Mouse (Mus musculus) C2C12 (cell line): ENCODE data around the gene Nfib. TPM values are rescaled to one million over a fixed set of nuclear protein-coding genes. Genes with fewer than 3 reads are reported as not detected.

Experiments used
- H3K27me3 ChIP-seq: one replicate; pipeline ENCODE4 v1.6.1; 2011; ENCODE audit not compliant: control insufficient read depth, insufficient read depth, insufficient read length
- H3K36me3 ChIP-seq: one replicate; pipeline ENCODE4 v1.6.1; 2011; ENCODE audit not compliant: control insufficient read depth, insufficient read depth
- H3K4me3 ChIP-seq: one replicate; pipeline ENCODE4 v1.5.1; 2011; ENCODE audit warnings: mild to moderate bottlenecking, control low read depth; ENCODE audit not compliant: poor library complexity, insufficient read depth, severe bottlenecking
- H3K79me2 ChIP-seq: one replicate; pipeline ENCODE4 v1.6.1; 2011; ENCODE audit not compliant: control insufficient read depth, insufficient read depth
- H3K79me3 ChIP-seq: one replicate; pipeline ENCODE4 v1.6.1; 2011; ENCODE audit warnings: low read depth, control low read depth
- H3ac ChIP-seq: one replicate; pipeline ENCODE3; 2011; ENCODE audit warnings: low read depth; ENCODE audit not compliant: control insufficient read depth, insufficient read length
- CEBPB ChIP-seq: IDR thresholded peaks from one replicate; pipeline ENCODE4 v1.6.1; 2011; ENCODE audit warnings: low read depth, mild to moderate bottlenecking, control low read depth, moderate library complexity
- CTCF ChIP-seq: IDR thresholded peaks from one replicate; pipeline ENCODE4 v1.5.1; 2011; ENCODE audit not compliant: control insufficient read depth, insufficient read depth, insufficient read length
- FOSL1 ChIP-seq: IDR thresholded peaks from one replicate; pipeline ENCODE4 v1.8.0; 2011; ENCODE audit warnings: mild to moderate bottlenecking, low read length; ENCODE audit not compliant: poor library complexity, insufficient read depth, severe bottlenecking
- MAX ChIP-seq: IDR thresholded peaks from one replicate; pipeline ENCODE4 v1.6.1; 2011; ENCODE audit warnings: mild to moderate bottlenecking, control low read depth
- MYOD1 ChIP-seq: IDR thresholded peaks from one replicate; pipeline ENCODE4 v1.6.1; 2011; ENCODE audit warnings: low read depth; ENCODE audit not compliant: control insufficient read depth, insufficient read length
- MYOG ChIP-seq: IDR thresholded peaks from one replicate; pipeline ENCODE4 v1.6.1; 2011; ENCODE audit not compliant: control insufficient read depth, insufficient read length; ENCODE audit errors: extremely low read depth
- USF1 ChIP-seq: IDR thresholded peaks from one replicate; pipeline ENCODE4 v1.6.1; 2011; ENCODE audit warnings: low read depth, mild to moderate bottlenecking, control low read depth, moderate library complexity
- polyA plus RNA-seq: library from polyadenylated mRNA; unstranded; fragments of >200 nt; fragmentation: generic; extraction: Trizol; gene quantifications from one replicate; pipeline ENCODE4 v1.2.1, GENCODE M21; 2012; ENCODE audit warnings: missing spikeins

Nfib gene
- polyA plus RNA-seq, 1 experiment, result 5.1 TPM

DNA sequence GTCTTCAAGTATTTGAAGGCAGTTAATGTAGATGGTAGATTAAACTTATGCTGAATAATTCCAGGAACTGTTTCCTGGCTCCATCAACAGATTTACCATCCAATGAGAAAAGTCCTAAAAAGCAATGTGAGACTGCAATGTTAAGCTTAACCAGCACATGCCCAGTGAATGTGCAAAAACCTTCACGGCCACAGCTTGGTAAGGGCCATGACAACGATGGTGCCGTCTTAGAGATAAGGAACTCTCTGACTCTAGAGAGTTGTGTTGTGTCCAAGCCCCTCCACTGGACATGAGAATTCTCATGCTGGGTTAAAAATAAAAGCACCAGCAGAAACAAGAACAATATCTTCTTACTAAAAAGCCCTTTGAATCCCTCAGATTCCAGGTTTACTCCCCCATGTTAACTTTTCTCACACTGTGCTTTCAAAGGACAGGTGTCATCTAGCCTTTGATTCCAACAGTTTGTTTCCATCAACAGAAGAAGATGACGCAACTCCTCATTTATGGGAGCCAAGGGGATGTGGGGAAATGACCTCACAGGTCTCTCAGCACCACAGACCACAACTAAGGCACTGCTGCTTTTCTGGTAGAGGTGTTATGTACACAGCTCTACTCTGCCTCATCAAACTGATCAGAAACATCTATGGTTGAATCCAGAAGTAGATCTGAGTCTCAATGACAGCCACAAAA is 340.7 kb downstream of the Nfib start:
- peak; percentile 54 for TF ChIP-seq MYOD1
- no peak for TF ChIP-seq USF1
- no peak for TF ChIP-seq CTCF
- peak; percentile 85 for TF ChIP-seq CEBPB
- no peak for TF ChIP-seq MYOG
- Histone ChIP-seq H3ac (no peak overlapping the region), H3K36me3 (no peaks in the 10 kb centered on the region), H3K79me3 (peaks cover 7% of the 10 kb centered on the region), H3K27me3 (no peaks in the 10 kb centered on the region), H3K79me2 (peaks cover 38% of the 10 kb centered on the region), H3K4me3 (no peak overlapping the region)

- Histone ChIP-seq H3K79me3 (peaks cover 7% of the 10 kb centered on the region), H3K36me3 (no peaks in the 10 kb centered on the region), H3K79me2 (peaks cover 37% of the 10 kb centered on the region), H3K4me3 (no peak overlapping the region), H3ac (no peak overlapping the region), H3K27me3 (no peaks in the 10 kb centered on the region)
- no peak for TF ChIP-seq MYOD1
- no peak for TF ChIP-seq CEBPB
- TF ChIP-seq MAX, result no peak
- no peak for TF ChIP-seq FOSL1
- no peak for TF ChIP-seq USF1
- TF ChIP-seq MYOG, result no peak
- TF ChIP-seq CTCF, result no peak
These were observed 341.6 kb downstream of the Nfib start for GRCm38 (mm10) chr4:82363951-82364350.

GRCm38 (mm10) chr4:82362294-82362693 is 343.3 kb downstream of the Nfib start:
- Histone ChIP-seq H3K79me3 (peaks cover 7% of the 10 kb centered on the region), H3K79me2 (peaks cover 28% of the 10 kb centered on the region), H3K27me3 (no peaks in the 10 kb centered on the region), H3ac (no peak overlapping the region), H3K36me3 (no peaks in the 10 kb centered on the region), H3K4me3 (no peak overlapping the region)
- TF ChIP-seq MAX (no peak), CEBPB (no peak), MYOD1 (no peak), USF1 (no peak), CTCF (no peak), FOSL1 (no peak), MYOG (no peak)

- no peak for TF ChIP-seq MYOG
- no peak for TF ChIP-seq CEBPB
- TF ChIP-seq CTCF, result no peak
- no peak for TF ChIP-seq MYOD1
- no peak for TF ChIP-seq USF1
- TF ChIP-seq FOSL1, result no peak
- no peak for TF ChIP-seq MAX
These were observed 345.5 kb downstream of the Nfib start for GRCm38 (mm10) chr4:82360081-82360511.

GRCm38 (mm10) chr4:82359110-82359509 is 346.4 kb downstream of the Nfib start:
- peaks cover 4% of the 10 kb centered on the region for H3K36me3 ChIP-seq
- peaks cover 17% of the 10 kb centered on the region for H3K79me2 ChIP-seq
- no peak for TF ChIP-seq FOSL1
- TF ChIP-seq MYOD1, result no peak
- TF ChIP-seq CEBPB, result no peak
- TF ChIP-seq MAX, result no peak
- no peak for TF ChIP-seq CTCF
- TF ChIP-seq MYOG, result no peak
- TF ChIP-seq USF1, result no peak
- peaks cover 7% of the 10 kb centered on the region for H3K79me3 ChIP-seq
- no peak overlapping the region for H3K4me3 ChIP-seq
- no peaks in the 10 kb centered on the region for H3K27me3 ChIP-seq
- H3ac ChIP-seq, result no peak overlapping the region

More at GRCm38 (mm10) chr4:82360081-82360511, 345.5 kb downstream of the Nfib start:
- peaks cover 7% of the 10 kb centered on the region for H3K79me3 ChIP-seq
- H3K4me3 ChIP-seq, result no peak overlapping the region
- H3K79me2 ChIP-seq, result peaks cover 27% of the 10 kb centered on the region
- H3K27me3 ChIP-seq, result no peaks in the 10 kb centered on the region
- peaks cover 4% of the 10 kb centered on the region for H3K36me3 ChIP-seq
- H3ac ChIP-seq, result no peak overlapping the region

- no peaks in the 10 kb centered on the region for H3K27me3 ChIP-seq
- no peak overlapping the region for H3ac ChIP-seq
- H3K4me3 ChIP-seq, result no peak overlapping the region
- H3K36me3 ChIP-seq, result peaks cover 44% of the 10 kb centered on the region
- H3K79me3 ChIP-seq, result no peaks in the 10 kb centered on the region
- H3K79me2 ChIP-seq, result no peaks in the 10 kb centered on the region
- no peak for TF ChIP-seq USF1
- no peak for TF ChIP-seq FOSL1
- TF ChIP-seq CEBPB, result no peak
- no peak for TF ChIP-seq CTCF
- TF ChIP-seq MYOG, result no peak
- no peak for TF ChIP-seq MAX
- TF ChIP-seq MYOD1, result no peak
These were observed 356.5 kb downstream of the Nfib start for GRCm38 (mm10) chr4:82349006-82349405.
